Mouse (Mus musculus) spleen, adult 2 months (tissue): ENCODE measurements around the gene Atg7. TPM values are rescaled to one million over a fixed set of nuclear protein-coding genes. Genes with fewer than 3 reads are reported as not detected.

Experiments
- DNase-seq, 2 experiments: peaks; one replicate each; pipeline versions ENCODE4 v3.0.0 to v3.0.0-alpha.2; 2012 to 2021; ENCODE audit warnings: low spot score in 2 of 2, low read depth in 1 of 2
- H3K27ac ChIP-seq: fragments of 200-500 bp; 2 replicates; pipeline ENCODE4 v1.5.1; 2012; ENCODE audit warnings: low read length, inconsistent platforms; ENCODE audit not compliant: insufficient read depth
- H3K27me3 ChIP-seq: fragments of 200-500 bp; 2 replicates; pipeline ENCODE4 v1.6.1; 2012; ENCODE audit warnings: mild to moderate bottlenecking, moderate library complexity, low read length, inconsistent platforms; ENCODE audit not compliant: control insufficient read depth, insufficient read depth
- H3K36me3 ChIP-seq: fragments of 200-500 bp; 2 replicates; pipeline ENCODE4 v1.6.1; 2012; ENCODE audit warnings: mild to moderate bottlenecking, low read length, inconsistent platforms; ENCODE audit not compliant: control insufficient read depth, insufficient read depth
- H3K4me1 ChIP-seq: fragments of 200-500 bp; 2 replicates; pipeline ENCODE4 v1.6.1; 2011; ENCODE audit warnings: inconsistent platforms; ENCODE audit not compliant: control insufficient read depth, insufficient read depth, insufficient read length
- H3K4me3 ChIP-seq: fragments of 200-500 bp; 2 replicates; pipeline ENCODE4 v1.5.1; 2011; ENCODE audit warnings: mild to moderate bottlenecking, inconsistent platforms; ENCODE audit not compliant: insufficient read depth, insufficient read length; ENCODE audit errors: extremely low read depth
- CTCF ChIP-seq: fragments of 200-500 bp; IDR thresholded peaks from 2 replicates; pipeline ENCODE4 v1.5.1; 2011; ENCODE audit warnings: mild to moderate bottlenecking, inconsistent platforms; ENCODE audit not compliant: insufficient read depth, insufficient read length, insufficient replicate concordance; ENCODE audit errors: extremely low read depth
- POLR2A ChIP-seq: fragments of 200-500 bp; IDR thresholded peaks from 2 replicates; pipeline ENCODE4 v1.6.1; 2011; ENCODE audit warnings: low read depth, low read length, inconsistent platforms
- WGBS: fragments of 180-500 bp; shearing (Covaris S2); methylation state at CpG from one replicate; pipeline ENCODE4 v1.1.7; 2018; 5-methylcytosine and 5-hydroxymethylcytosine counted together
- polyA plus RNA-seq: library from polyadenylated mRNA; depleted of rRNA; stranded (reverse); fragments of >200 nt; gene quantifications from 2 replicates; pipeline ENCODE4 v1.2.3, GENCODE M21; 2012

Atg7 gene
- polyA plus RNA-seq, 1 experiment, result 11.7 TPM

GRCm38 (mm10) chr6:114790902-114791301 lies 148.0 kb downstream of the Atg7 start:
- WGBS, result 94% methylated on average over 7 of the region's 7 CpGs
- H3K4me3 ChIP-seq, result no peak overlapping the region
- no peaks in the 10 kb centered on the region for H3K27me3 ChIP-seq
- no peak for DNase-seq
- H3K36me3 ChIP-seq, result no peaks in the 10 kb centered on the region
- H3K27ac ChIP-seq, result no peak overlapping the region
- TF ChIP-seq CTCF (no peak), POLR2A (no peak)
- H3K4me1 ChIP-seq, result peaks cover 2% of the 10 kb centered on the region; the same call in 1 of the 2 replicates

GRCm38 (mm10) chr6:114791846-114792245 lies 148.9 kb downstream of the Atg7 start:
- Histone ChIP-seq H3K4me1 (peaks cover 2% of the 10 kb centered on the region; the same call in 1 of the 2 replicates), H3K27me3 (no peaks in the 10 kb centered on the region), H3K27ac (no peak overlapping the region), H3K36me3 (no peaks in the 10 kb centered on the region), H3K4me3 (no peak overlapping the region)
- DNase-seq, result no peak
- WGBS, result 95% methylated on average over 4 of the region's 4 CpGs
- TF ChIP-seq CTCF (no peak), POLR2A (no peak)

DNA sequence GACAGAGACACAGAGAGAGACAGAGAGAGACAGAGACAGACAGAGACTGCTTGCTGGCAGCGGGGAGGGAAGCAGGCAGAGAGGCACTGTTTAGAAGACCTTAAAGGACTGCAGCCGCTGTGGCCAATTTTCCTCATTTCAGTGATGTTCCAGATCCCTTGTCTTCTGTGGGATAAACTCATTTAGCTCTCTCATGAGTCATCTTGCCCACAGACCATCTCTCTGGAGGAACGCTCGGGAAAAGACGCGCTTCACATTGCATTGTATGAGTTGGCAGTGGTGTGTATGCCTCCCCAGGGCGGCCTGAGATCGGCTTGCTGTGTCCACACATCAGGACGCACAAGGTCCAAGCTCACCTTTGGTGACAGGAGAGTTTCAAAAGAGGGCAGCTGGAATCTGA lies 151.8 kb downstream of the Atg7 start:
- H3K4me3 ChIP-seq, result no peak overlapping the region
- H3K27ac ChIP-seq, result no peak overlapping the region
- DNase-seq, result no peak
- no peaks in the 10 kb centered on the region for H3K27me3 ChIP-seq
- H3K36me3 ChIP-seq, result no peaks in the 10 kb centered on the region
- peaks cover 2% of the 10 kb centered on the region; the same call in 1 of the 2 replicates for H3K4me1 ChIP-seq
- TF ChIP-seq CTCF (no peak), POLR2A (no peak)
- WGBS, result 97% methylated on average over 9 of the region's 9 CpGs

DNA sequence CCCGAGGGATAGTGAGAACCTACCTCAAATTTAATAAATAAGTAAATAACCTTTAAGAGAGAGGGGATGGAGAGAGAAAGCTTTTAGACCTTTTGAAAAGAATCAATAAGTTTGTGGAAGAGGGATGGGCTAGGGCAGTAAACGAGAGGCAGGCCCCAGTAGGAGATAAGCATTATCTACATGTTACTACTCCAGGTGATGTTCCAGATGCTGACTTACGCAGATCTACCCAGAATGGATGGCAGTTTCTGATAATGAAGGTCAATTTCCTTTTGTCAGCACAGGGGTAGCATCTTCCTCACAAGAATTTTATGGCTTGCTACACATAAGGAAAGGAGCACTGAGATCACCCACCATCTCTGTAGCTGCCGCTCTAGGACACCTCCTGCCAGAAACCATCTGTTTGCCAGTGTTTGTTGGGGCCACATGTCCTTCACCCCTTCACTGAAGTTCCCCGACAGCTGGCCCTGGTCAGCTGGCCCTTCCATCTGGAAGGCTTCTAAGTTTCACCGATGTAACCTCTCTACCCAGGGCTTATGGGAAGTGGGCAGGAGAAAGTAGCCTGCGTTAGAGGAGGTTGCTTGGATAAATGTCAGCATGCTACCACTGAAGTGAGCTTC lies 152.9 kb downstream of the Atg7 start:
- Histone ChIP-seq H3K36me3 (no peaks in the 10 kb centered on the region), H3K27me3 (no peaks in the 10 kb centered on the region), H3K4me1 (no peaks in the 10 kb centered on the region; the same call in 1 of the 2 replicates), H3K4me3 (no peak overlapping the region), H3K27ac (no peak overlapping the region)
- TF ChIP-seq POLR2A, result no peak
- no peak for TF ChIP-seq CTCF
- no peak for DNase-seq
- whole genome bisulfite sequencing, result 90% methylated on average over 7 of the region's 7 CpGs

DNA sequence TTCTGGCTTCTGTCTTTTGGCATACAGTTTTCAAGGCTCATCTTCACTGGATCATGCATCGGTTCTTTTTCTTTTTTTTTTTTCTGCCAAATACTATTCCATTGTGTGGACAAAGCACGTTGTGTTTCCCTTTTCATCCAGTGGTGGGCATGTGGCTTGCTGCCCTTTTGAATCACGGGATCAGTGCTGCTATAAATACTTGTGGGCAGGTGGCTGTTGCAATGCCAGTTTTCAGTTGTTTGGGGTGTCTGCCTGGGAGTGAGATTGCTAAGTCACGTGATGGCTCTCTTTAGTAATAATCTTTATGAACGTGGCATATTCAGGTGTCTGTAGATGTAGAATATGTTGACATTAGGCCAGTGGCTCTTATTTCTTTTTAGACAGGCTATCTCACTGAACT lies 155.0 kb downstream of the Atg7 start:
- H3K4me1 ChIP-seq, result no peaks in the 10 kb centered on the region; the same call in 1 of the 2 replicates
- DNase-seq, result no peak
- H3K27me3 ChIP-seq, result no peaks in the 10 kb centered on the region
- TF ChIP-seq CTCF (no peak), POLR2A (no peak)
- whole genome bisulfite sequencing, result 34% methylated on average over 5 of the region's 5 CpGs
- H3K27ac ChIP-seq, result no peak overlapping the region
- H3K36me3 ChIP-seq, result no peaks in the 10 kb centered on the region
- no peak overlapping the region for H3K4me3 ChIP-seq

DNA sequence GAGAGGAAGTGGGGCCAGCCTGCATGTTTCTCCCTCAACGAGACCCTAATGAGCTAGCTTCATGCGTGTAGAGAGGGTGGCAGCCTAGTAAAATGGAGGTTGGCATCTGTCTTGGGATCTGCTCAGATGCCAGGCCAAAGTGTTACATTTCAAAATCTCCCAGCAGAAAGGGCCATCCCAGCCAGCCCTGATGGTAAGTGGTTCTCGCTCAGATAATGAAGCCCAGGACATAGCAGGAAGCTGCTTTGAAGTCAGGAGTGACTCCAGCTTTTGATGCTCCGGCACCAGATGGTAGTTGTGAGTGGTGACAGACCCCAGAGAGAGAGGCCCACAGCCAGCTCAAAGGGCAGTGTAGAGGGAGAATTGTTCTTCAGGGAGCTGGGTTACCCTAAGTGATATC lies 155.8 kb downstream of the Atg7 start:
- DNase-seq, result no peak
- no peak overlapping the region for H3K4me3 ChIP-seq
- TF ChIP-seq POLR2A, result no peak
- TF ChIP-seq CTCF, result no peak
- H3K36me3 ChIP-seq, result no peaks in the 10 kb centered on the region
- no peak overlapping the region for H3K27ac ChIP-seq
- peaks cover under 1% of the 10 kb centered on the region; the same call in 1 of the 2 replicates for H3K4me1 ChIP-seq
- no peaks in the 10 kb centered on the region for H3K27me3 ChIP-seq
- WGBS, result 81% methylated on average over 4 of the region's 4 CpGs

DNA sequence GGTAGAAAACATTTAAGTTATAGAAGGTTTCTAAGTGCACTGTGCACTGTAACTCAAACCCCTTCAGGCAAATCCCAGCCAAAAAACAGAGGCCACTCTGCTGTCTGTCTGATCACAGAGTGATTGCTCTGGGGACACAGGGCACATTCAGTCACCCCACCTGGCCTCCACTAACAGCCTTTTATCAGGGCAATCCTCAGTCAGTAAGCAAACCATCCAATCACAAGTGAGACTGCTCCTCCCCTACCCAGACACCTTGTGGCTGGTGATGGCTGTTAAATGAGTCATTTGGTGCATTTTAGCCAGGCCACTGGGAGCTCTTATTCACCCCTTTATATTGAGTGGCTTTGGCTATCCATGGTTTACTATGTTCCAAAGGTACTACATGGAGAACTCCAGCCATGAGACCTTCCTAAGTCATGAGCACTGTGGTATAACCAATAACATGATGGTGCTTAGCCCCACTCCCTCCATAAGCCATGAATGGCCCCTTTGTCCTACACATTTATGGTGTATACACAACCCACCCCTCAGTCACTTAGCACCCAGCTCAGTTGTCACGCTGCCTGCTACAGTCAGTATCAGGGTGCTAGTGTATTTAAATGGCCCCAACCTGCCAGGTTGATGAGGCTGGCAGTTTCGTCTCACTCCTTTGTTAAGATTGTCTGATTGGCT lies 157.5 kb downstream of the Atg7 start:
- Histone ChIP-seq H3K27ac (no peak overlapping the region), H3K27me3 (no peaks in the 10 kb centered on the region), H3K4me1 (peaks cover 2% of the 10 kb centered on the region; the same call in 1 of the 2 replicates), H3K36me3 (no peaks in the 10 kb centered on the region), H3K4me3 (no peak overlapping the region)
- TF ChIP-seq POLR2A (no peak), CTCF (no peak)
- 87% methylated on average over 2 of the region's 2 CpGs for WGBS
- no peak for DNase-seq
